Mouse (Mus musculus): ENCODE results near the gene Plscr3. TPM values are rescaled to one million over a fixed set of nuclear protein-coding genes. Genes with fewer than 3 reads are reported as not detected.

The Plscr3 gene
- total RNA-seq (2021): 10 to 100 TPM; 28.4 to 32.2 TPM

DNA sequence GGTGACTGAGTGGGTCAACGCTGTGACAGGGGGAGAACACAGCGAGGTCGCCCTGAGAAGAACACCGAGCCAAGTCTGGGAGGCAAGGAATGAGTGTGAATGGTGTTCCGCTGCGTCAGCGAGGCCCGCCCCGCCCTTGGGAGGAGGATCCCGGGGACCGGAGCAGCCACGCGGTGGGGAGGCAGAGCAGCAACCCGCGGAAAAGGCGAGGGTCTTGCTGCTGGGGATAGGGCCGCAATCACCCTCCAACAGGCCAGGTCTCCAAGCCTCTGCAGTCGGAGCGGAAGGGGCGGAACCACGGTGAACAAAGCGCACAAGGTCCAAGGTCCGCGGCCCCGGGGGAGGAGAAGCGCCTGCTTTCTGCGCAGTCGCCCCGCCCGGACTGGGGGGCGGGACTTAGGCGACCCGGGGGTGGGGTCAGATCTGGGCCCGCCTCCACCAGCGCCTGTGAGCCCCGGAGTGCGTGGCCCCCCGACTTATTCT lies at the start of gene Plscr3:
Plscr3 (plus strand) TSS at position 179 of the 483 bp plus-strand sequence.
- DNase-seq (ENCODE audit: extremely low spot score in 1 of 2, low spot score in 2 of 2): peak; percentile 76 to 94
- intact Hi-C loops (cut with DNase I): no loop called here

DNA sequence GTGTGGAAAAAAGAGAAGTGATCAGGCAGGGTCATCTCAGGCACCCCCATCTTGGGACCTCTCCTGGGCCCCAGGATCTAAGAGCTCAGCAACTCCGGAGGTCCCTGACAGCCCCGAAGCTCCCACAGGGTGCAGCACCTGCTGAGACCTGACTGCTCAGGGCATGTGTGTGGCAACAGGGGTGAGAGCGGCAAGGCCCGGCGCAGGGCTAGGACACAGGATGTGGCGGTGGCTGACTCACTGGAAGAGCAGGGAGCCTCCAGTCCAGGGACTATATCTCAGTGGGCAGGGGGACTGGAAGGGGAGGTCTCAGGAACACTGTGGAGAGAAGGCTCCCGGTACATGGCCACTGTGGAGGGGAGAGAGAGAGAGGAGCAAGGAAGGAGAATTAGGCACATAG lies 48.3 kb upstream of the Plscr3 start:
- intact Hi-C loops (cut with DNase I): no loop called here

DNA sequence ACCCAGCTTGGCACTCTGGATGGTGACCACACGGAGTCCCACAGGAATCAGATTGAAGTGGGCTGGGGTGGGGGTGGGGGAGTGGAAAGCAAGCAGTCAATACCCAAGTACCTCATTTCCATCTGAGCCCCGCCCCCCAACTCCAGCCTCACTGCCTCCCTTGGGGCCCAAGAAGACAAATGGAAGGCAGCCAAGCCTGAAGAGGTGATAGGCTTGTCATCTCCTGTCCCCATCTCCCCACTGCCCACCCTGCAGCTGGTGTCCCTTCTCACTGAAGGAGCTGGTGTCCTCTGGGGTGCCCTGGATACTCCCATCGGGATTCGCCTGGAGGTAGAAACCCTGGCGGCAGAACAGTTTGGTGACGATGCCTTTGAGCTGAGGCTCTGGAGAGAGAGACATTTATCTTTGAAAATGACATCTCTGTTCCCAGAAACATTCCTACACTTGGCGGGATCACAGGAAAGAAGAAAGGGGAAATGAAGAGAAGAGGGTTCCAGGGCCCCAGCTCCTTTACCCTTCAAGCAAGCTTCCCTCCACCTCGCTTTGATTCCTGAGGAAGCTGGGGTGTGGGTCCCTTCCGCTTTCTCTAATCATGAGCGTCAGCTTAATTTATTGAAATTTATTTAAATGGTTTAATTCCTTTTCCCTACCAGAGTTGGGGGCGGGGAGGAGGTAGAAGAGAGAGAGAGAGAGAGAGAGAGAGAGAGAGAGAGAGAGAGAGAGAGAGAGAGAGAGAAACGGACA lies 46.6 kb upstream of the Plscr3 start:
- intact Hi-C loops (cut with DNase I): loop anchor here (5.0 kb wide), 2 partner anchors 38 to 78 kb away; partner anchors contain the start of genes Nlgn2, Tmem256 and Tmem95
- peak in 1 of 2 experiments; percentile 68 for DNase-seq (ENCODE audit: extremely low spot score in 1 of 2, low spot score in 2 of 2)

More for the DNA sequence above, 48.3 kb upstream of the Plscr3 start:
- no peak for DNase-seq (ENCODE audit: extremely low spot score in 1 of 2, low spot score in 2 of 2)

DNA sequence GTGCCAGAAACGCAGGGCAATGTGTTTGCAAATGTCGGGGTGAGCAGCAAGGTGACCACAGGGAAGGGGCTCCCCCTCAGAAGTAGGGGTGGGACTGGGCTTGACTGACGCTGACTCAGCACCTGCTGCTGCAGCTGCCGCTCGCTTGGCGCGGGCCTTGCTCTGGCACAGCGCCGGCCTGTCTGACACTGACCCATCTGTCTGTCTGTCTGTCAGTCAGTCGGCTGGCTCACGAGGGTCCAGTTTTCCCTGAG lies 46.1 kb upstream of the Plscr3 start:
- peak in 1 of 2 experiments; percentile 83 for DNase-seq (ENCODE audit: extremely low spot score in 1 of 2, low spot score in 2 of 2)
- intact Hi-C loops (cut with DNase I): loop anchor here (5.0 kb wide), 2 partner anchors 37 to 77 kb away; partner anchors contain the start of genes Nlgn2, Tmem256 and Tmem95

DNA sequence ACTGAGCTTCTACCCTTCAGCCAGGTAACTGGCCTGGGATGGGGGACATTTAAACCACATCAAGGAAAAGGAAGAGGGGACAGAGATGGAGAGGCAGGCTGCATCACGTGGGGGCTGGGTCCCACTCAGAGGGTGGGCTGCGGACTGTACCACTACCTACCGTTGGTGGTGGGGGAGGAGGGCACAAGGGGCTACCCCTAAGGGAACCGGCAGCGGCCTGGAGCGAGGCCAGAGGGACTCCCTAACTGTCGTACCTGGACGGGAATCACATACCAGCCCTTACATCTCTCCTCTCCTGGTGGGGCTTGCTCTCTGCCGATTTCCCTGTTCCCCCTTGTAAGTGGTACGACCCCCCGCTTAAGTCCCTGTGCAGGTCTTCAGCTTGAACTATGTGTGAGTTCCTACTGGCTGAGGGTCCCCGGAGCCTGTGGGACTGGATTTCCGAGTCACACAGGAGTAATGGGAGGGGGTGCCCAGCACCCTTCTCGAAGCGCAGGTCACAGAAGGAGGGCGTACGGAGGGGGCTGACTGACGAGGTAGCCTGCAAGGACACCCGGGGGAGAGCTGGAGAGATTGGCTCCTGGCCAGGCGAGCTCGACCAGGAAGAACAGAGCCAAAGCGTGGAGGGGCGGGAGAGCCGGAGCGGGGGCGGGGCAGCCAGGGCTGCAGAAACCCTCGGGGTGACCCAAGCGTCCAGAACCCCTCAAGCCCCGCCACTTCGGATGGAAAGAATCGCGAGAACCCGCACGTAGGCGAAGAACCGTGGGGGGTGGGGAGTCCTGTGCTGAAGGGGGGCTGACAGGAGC lies 45.6 kb upstream of the Plscr3 start:
- peak; percentile 68 to 90 for DNase-seq (ENCODE audit: extremely low spot score in 1 of 2, low spot score in 2 of 2)
- intact Hi-C loops (cut with DNase I): loop anchor here (5.0 kb wide), 2 partner anchors 37 to 77 kb away; partner anchors contain the start of genes Nlgn2, Tmem256 and Tmem95

DNA sequence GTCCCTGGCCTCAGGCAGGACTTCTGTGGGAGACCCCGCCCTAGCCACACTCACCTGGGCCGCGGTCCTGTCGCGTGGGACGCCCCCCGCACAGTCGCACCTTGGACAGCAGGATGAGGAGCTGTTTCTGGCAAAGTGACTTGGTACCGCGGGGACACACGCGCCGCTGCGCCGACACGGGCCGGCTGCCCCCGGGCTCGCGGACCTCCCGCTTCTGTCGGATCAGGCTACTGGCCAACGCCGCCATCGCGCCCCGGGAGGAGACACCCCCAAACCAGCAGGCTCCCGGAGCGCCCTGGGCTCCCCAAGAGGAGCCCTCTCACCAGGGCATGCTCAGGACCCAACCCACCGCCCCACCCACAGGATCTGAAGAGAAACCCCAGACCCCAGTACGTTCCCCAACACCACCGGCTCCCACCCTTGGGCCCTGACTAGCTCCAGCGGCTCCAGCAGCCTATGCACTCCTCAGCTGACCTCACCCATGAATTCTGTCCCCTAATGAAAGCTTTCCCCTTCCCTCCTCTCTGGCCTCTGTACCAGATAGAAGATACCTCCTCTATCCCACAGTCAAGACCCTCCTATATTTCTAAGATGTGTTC lies 44.7 kb upstream of the Plscr3 start, which contains the start of gene Fgf11:
Fgf11 (minus strand) TSS at position 479 of the 599 bp plus-strand sequence.
- peak in 1 of 2 experiments; percentile 60 for DNase-seq (ENCODE audit: extremely low spot score in 1 of 2, low spot score in 2 of 2)
- intact Hi-C loops (cut with DNase I): loop anchor here (5.0 kb wide), 2 partner anchors 36 to 76 kb away; partner anchors contain the start of genes Nlgn2, Tmem256 and Tmem95

DNA sequence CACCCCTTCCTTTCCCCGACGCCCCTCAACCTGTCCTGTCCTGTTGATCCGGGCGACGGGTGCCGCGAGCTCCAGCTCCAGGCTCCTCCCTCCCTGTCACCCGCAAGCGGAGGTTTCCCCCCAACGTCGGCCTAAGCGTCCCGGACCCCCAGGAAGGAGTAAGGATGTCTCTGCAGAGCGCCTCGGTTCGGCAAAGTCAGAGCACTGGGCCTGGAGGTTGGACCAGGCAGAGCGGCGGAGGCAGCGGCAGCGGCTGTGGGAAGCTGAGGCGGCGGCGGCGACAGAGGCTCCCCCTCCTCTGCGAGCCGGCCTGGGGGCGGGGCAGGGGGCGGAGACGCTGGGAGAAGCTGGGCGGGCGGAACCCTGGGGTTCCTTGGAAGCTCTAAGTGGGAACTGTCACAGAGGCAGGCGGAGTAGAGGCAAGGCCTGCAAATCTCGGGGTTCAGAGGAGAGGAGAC lies 43.5 kb upstream of the Plscr3 start:
- peak; percentile 77 to 92 for DNase-seq (ENCODE audit: extremely low spot score in 1 of 2, low spot score in 2 of 2)
- intact Hi-C loops (cut with DNase I): loop anchor here (2.0 to 5.0 kb wide), 3 partner anchors 35 to 75 kb away; partner anchors contain the start of genes Nlgn2, Polr2a, Tmem256 and Tmem95

DNA sequence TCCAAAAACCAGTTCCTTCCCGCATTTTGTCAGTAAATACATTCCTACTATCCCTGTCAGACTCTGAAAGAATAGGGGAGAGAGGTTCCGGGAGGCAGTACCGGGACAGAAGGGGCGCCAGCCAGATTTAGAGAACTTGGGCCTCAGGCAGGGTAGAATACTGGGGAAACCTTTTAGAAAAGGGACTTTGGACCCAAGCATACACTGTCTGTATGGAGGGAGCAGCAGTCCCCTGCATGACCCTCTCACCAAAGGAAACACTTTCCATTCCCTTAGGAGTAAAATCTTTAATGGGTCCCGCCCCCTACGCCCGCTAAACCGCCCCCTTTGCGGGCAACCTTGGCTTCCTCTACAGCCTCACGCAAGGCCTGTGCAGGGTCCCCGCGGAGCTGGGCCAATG lies 42.8 kb upstream of the Plscr3 start:
- intact Hi-C loops (cut with DNase I): loop anchor here (2.0 to 5.0 kb wide), 3 partner anchors 34 to 74 kb away; partner anchors contain the start of genes Nlgn2, Polr2a, Tmem256 and Tmem95
- DNase-seq (ENCODE audit: extremely low spot score in 1 of 2, low spot score in 2 of 2): no peak

DNA sequence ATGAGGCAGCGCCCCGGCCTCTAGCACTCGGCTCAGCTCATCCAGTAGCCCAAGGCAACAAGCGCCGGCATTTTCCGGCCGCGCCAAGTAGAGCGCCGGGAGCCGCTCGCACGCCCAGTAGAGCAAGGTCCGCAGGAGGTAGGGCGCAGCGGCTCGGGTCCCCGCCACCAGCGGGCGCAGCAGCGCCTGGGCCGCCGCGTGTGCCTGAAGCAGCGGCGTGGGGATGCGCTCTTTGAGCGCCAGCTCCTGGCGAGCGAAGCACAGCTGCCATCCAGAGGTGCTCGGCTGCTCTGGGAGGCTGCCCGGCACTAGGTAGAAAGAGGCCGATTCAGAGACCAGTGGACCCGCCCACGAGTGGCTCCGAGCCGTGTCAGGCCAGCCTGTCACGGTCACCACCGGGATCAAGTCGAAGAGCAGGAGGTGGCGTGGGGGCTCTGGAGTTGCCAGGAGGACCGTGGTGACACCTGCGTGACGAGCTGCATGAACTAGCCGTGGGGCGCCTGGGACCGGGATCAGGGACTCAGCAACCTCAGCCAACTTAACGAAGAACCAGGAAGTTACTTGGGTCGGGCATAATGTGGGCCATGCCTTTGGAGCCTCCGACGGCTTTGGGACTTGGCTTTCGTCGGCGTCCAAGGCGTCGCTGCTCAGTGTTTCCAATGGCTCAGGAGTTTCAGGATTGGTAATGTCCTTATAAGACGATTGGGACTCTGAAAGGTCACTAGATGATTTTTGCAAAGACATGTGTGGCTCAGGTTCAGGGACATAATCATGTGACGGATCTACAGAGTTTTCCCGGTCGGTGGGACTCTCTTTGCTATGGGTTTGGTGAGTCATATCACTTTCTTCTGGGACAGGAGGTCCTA lies 42.2 kb upstream of the Plscr3 start:
- intact Hi-C loops (cut with DNase I): loop anchor here (2.0 to 5.0 kb wide), 3 partner anchors 33 to 73 kb away; partner anchors contain the start of genes Nlgn2, Polr2a, Tmem256 and Tmem95
- DNase-seq (ENCODE audit: extremely low spot score in 1 of 2, low spot score in 2 of 2): peak; percentile 50 to 81

DNA sequence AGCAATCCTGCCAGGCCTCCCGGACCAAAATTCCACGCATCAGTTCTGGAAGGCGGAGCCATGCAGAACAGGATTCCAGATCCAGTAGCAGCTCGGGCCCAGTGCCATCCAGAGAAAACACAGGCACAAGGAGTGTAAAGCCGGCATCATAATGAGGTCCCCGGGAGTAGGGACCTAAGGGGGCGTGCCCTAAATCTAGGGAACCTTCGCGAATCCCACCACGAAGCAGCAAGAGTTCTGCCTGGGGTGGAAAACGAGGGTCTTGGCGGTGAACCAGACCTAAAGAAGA lies 41.6 kb upstream of the Plscr3 start:
- DNase-seq (ENCODE audit: extremely low spot score in 1 of 2, low spot score in 2 of 2): no peak
- intact Hi-C loops (cut with DNase I): loop anchor here (5.0 kb wide), 2 partner anchors 33 to 73 kb away; partner anchors contain the start of genes Nlgn2, Tmem256 and Tmem95

DNA sequence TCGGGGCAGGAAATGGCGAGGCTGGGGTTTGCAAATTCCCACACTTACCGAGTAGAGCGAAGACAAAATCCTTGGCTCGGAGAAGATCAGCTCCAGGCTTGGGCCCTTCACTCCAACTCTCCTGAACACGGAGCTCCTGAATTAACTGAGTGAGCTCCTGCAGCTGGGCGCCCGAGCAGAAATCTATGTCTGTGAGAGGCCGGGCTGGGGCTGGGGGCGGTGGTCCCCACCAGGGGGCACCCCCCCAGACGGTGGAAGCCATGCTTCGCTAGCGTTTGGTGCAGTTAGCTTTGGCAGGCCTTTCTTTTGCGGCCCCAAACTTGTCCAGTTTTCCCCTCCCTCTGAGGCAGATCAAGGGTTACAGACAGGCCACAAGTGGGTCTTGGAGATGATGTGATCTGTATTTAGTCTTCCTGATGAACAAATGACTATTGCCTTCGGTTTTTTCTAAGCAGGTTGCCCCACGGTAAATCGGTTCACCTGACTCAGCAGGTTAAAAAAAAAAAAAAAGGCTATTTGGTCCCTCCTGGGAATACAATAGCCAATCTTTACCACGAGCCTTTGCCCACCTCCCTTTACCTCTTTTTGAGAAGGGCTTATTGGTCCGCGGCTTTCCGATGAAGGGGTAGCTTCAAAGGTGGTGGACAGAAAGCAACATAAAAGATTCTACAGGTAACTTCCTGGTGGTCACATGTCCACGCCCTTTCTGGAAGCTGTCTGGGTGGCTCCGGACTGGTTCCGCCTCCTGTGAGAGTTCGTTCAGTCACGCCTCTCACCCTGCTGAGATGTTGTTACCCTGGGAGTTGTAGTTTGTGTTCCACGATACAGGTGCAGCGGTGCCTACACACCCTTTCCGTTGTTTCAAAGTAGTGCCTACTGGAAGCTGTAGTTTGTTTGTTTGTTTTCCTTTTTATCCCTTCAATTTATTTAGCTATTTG lies 40.9 kb upstream of the Plscr3 start, which contains the start of gene Tmem102:
Tmem102 (minus strand) TSS at position 653 of the 938 bp plus-strand sequence.
- DNase-seq (ENCODE audit: extremely low spot score in 1 of 2, low spot score in 2 of 2): no peak
- intact Hi-C loops (cut with DNase I): loop anchor here (5.0 kb wide), 2 partner anchors 32 to 72 kb away; partner anchors contain the start of genes Nlgn2, Tmem256 and Tmem95

DNA sequence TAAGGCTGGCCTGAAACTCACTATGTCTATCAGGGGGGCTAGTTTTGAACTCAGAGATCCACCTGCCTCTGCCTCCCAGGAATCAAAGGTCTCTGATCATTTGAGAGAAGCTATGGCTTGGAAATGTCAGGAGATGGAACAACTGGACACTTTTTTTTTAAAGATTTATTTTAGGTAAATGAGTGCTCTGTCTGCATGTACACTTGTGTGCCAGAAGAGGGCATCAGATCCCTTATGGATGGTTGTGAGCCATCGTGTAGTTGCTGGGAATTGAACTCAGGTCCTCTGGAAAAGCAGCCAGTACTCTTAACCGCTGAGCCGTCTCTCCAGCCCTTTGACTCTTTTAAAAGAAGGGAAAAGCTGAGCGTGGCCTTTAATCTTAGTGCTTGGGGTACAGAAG lies 39.8 kb upstream of the Plscr3 start:
- intact Hi-C loops (cut with DNase I): no loop called here
- DNase-seq (ENCODE audit: extremely low spot score in 1 of 2, low spot score in 2 of 2): no peak

DNA sequence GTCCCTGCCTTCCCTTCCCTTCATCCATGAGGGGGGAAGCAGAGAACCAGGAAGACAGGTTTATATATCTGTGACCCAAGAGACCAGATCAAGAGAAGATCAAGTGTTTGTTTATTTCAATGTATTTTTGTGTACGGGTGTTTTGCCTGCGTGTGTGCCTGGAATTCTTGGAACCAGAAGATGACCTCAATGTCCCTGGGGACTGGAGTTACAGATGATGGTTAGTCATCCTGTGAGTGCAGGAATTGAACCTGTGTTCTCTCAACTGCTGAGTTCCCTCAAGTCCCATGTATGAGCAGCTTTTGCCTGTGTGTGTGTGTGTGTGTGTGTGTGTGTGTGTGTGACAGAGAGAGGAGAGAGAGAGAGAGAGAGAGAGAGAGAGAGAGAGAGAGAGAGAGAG lies 38.5 kb upstream of the Plscr3 start:
- DNase-seq (ENCODE audit: extremely low spot score in 1 of 2, low spot score in 2 of 2): no peak
- intact Hi-C loops (cut with DNase I): no loop called here

DNA sequence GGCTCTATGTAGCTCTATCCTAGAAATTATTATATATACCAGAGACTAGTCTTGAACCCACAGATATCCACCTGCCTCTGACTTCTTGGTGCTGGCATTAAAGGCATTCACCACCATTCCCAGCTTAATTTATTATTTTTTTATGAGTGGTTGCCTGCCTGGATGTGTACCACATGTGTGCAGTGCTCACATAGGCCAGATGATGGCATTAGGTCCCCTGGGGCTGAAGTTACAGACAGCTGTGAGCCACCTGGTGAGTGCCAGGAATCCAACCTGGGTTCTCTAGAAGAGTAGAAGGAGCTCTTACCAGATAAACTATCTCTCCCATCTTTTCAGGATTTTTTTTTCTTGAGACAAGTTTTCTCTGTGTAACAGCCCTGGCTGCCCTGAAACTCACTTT lies 35.9 kb upstream of the Plscr3 start:
- intact Hi-C loops (cut with DNase I): no loop called here
- no peak for DNase-seq (ENCODE audit: extremely low spot score in 1 of 2, low spot score in 2 of 2)

DNA sequence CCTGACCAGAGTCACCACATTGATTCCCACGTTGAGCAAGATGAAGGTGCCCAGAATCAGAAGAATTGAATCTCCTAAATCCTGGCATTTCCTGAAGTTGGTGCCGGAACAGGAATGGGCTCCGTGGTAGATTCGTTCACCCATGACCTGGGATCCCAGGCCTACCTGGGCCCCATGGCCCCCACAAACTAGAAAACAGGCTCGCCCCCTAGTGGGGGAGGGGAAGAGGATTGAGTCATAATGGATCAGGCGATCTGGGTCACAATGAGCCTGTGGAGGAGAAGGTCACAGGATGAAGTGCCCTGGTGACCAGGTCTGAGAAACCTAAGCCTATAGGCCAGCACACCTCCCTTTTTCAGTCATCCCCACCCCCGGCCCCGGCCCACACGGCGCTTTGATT lies 31.0 kb upstream of the Plscr3 start, which contains the start of gene Gm39566:
Gm39566 (minus strand) TSS at position 144 of the 400 bp plus-strand sequence.
- no peak for DNase-seq (ENCODE audit: extremely low spot score in 1 of 2, low spot score in 2 of 2)
- intact Hi-C loops (cut with DNase I): no loop called here

DNA sequence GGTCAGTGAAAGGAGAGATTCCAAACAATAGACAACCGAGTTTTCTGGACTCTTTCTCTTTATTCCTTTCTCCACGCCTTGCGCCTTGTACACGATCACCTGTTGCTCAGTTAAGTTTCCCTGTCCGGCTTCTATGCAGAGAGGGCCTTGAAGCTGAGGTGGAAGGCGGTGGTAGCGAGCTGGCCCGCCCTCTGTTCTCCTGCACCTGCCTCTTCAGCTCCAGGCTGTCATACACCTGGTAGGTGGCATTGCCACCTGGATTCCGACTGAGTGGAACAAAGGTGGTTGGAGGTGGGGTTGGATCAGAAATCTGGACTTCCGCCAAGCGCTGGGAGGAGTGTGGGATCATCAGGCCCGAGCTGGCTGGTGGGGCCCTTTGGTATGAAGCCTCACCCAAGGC lies 29.7 kb upstream of the Plscr3 start:
- no peak for DNase-seq (ENCODE audit: extremely low spot score in 1 of 2, low spot score in 2 of 2)
- intact Hi-C loops (cut with DNase I): no loop called here

DNA sequence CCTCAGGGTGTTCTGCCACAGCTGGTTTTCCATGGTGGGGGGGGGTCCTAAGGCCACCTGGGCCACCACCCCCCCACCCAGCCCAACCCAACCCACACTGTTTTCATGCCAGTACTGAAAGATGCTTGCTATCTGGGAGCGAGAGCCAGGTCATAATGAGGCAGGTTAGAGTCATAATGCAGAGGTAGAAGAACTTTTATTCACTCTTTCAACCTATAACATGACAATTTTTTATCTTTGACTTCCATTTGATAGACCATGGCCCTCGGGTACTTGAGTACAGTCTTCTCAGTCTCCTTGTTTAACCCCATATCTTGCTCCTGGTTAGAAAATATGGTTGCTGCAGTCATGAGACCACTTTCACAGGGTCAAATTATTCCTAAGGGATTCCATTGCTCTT lies 27.8 kb upstream of the Plscr3 start, which contains the start of gene Spem2:
Spem2 (minus strand) TSS at position 101 of the 400 bp plus-strand sequence.
- DNase-seq (ENCODE audit: extremely low spot score in 1 of 2, low spot score in 2 of 2): no peak
- intact Hi-C loops (cut with DNase I): no loop called here

All from left cerebral cortex, postnatal 10 days (tissue).